In genomic region chr1:180815371-180816024, GRCm38 (mm10) we compare ENCODE assay signal across 11 mouse cellular contexts. TPM values are rescaled to one million over a fixed set of nuclear protein-coding genes. Genes with fewer than 3 reads are reported as not detected.
DNase-seq lines count a peak whose midpoint lies in the region; ATAC-seq and TF ChIP-seq lines count a peak whose summit lies in the region.
"Had no signal": no experiment of that assay in that cellular context is flagged by ENCODE, and none has a peak within 500 bp of the region (broad histone marks: within the 10 kb centered on the region; RNA-seq: fewer than 3 reads in every experiment).

No protein-coding gene starts in this region.

- DNase-seq in forebrain, embryonic 10.5 days (ENCODE audit: extremely low spot score, low spot score): no peak
- DNase-seq in forebrain, embryonic 11.5 days (ENCODE audit: low spot score): no peak
- no peak for DNase-seq in testis, postnatal 14 days (ENCODE audit: low spot score)
- DNase-seq in hindbrain, postnatal 0 days (ENCODE audit: low spot score): no peak
- no peak for DNase-seq in adrenal gland, adult 2 months
- no peak for DNase-seq in urinary bladder, postnatal 25 days (ENCODE audit: low spot score)
- no peak for DNase-seq in gastrocnemius, postnatal 14 days
- DNase-seq: kidney, adult 2 months; lung, postnatal 14 days had no signal

- no peak overlapping the region for H3K9ac ChIP-seq in forebrain, embryonic 11.5 days (ENCODE audit: low read length)
- H3K9ac ChIP-seq in hindbrain, postnatal 0 days (replicated peaks; ENCODE audit: low read length): no peak overlapping the region; the same call in 1 of the 2 replicates
- H3K9ac ChIP-seq: stomach, embryonic 15.5 days had no signal

- no peak for TF ChIP-seq CTCF in testis, adult 2 months (IDR thresholded peaks at IDR 0.05; ENCODE audit: control insufficient read depth, insufficient read depth, insufficient replicate concordance, low read depth, low read length)
- no peak for TF ChIP-seq CTCF in hindbrain, postnatal 0 days (IDR thresholded peaks at IDR 0.05; ENCODE audit: low read depth)

- no peak overlapping the region for H3K4me2 ChIP-seq in forebrain, embryonic 11.5 days (ENCODE audit: low read depth, low read length, severe bottlenecking)
- peak overlapping the region; percentile 66 for H3K4me2 ChIP-seq in hindbrain, postnatal 0 days (ENCODE audit: low read depth, low read length)

- TF ChIP-seq POLR2A in testis, adult 2 months (IDR thresholded peaks at IDR 0.05; ENCODE audit: control insufficient read depth, low read depth, low read length): no peak

- peak overlapping the region; percentile 26; the same call in 1 of the 2 replicates for H3K4me3 ChIP-seq in forebrain, embryonic 10.5 days
- no peak overlapping the region for H3K4me3 ChIP-seq in forebrain, embryonic 11.5 days (ENCODE audit: low read depth, low read length)
- H3K4me3 ChIP-seq in testis, adult 2 months (ENCODE audit: control insufficient read depth, low read depth, low read length): peak overlapping the region; percentile 61
- no peak overlapping the region for H3K4me3 ChIP-seq in hindbrain, postnatal 0 days (ENCODE audit: low read length)

- H3K27me3 ChIP-seq in forebrain, embryonic 10.5 days (ENCODE audit: poor library complexity, severe bottlenecking): no peaks in the 10 kb centered on the region
- no peaks in the 10 kb centered on the region for H3K27me3 ChIP-seq in forebrain, embryonic 11.5 days (ENCODE audit: control insufficient read depth, insufficient read depth, low read length)
- no peaks in the 10 kb centered on the region for H3K27me3 ChIP-seq in testis, adult 2 months (ENCODE audit: control insufficient read depth, insufficient read depth, low read length)
- no peaks in the 10 kb centered on the region for H3K27me3 ChIP-seq in hindbrain, postnatal 0 days (ENCODE audit: insufficient read depth, low read length)
- H3K27me3 ChIP-seq: stomach, embryonic 15.5 days had no signal

- H3K27ac ChIP-seq in forebrain, embryonic 10.5 days: peak overlapping the region; percentile 52
- no peak overlapping the region for H3K27ac ChIP-seq in forebrain, embryonic 11.5 days (ENCODE audit: low read depth, low read length)
- no peak overlapping the region for H3K27ac ChIP-seq in testis, adult 2 months (ENCODE audit: control insufficient read depth, insufficient read depth, low read depth, low read length)
- peak overlapping the region; percentile 21; the same call in 1 of the 2 replicates for H3K27ac ChIP-seq in hindbrain, postnatal 0 days
- H3K27ac ChIP-seq: stomach, embryonic 15.5 days had no signal

- peaks cover 35% of the 10 kb centered on the region for H3K4me1 ChIP-seq in forebrain, embryonic 10.5 days
- H3K4me1 ChIP-seq in forebrain, embryonic 11.5 days (replicated peaks; ENCODE audit: control insufficient read depth, insufficient read depth, low read length): peaks cover 3% of the 10 kb centered on the region; the same call in 1 of the 2 replicates
- peaks cover 3% of the 10 kb centered on the region; the same call in 1 of the 2 replicates for H3K4me1 ChIP-seq in testis, adult 2 months (ENCODE audit: control insufficient read depth, insufficient read depth, low read length)
- H3K4me1 ChIP-seq in hindbrain, postnatal 0 days (ENCODE audit: insufficient read depth, low read length): peaks cover 9% of the 10 kb centered on the region

- H3K9me3 ChIP-seq in forebrain, embryonic 10.5 days: no peaks in the 10 kb centered on the region
- no peaks in the 10 kb centered on the region for H3K9me3 ChIP-seq in forebrain, embryonic 11.5 days (ENCODE audit: control insufficient read depth, low read length)
- H3K9me3 ChIP-seq in hindbrain, postnatal 0 days (ENCODE audit: low read length): no peaks in the 10 kb centered on the region
- H3K9me3 ChIP-seq: stomach, embryonic 15.5 days had no signal

- no peak for ATAC-seq in forebrain, embryonic 11.5 days (replicated peaks; ENCODE audit: low FRiP score)
- no peak for ATAC-seq in hindbrain, postnatal 0 days

- 42% methylated on average over 12 of the region's 12 CpGs for WGBS in forebrain, embryonic 10.5 days
- 39% methylated on average over 12 of the region's 12 CpGs for WGBS in forebrain, embryonic 11.5 days
- WGBS in hindbrain, postnatal 0 days: 31% methylated on average over 12 of the region's 12 CpGs

- peaks cover 10% of the 10 kb centered on the region for H3K36me3 ChIP-seq in forebrain, embryonic 10.5 days (replicated peaks)
- H3K36me3 ChIP-seq in forebrain, embryonic 11.5 days (ENCODE audit: control insufficient read depth, insufficient read depth, low read length): no peaks in the 10 kb centered on the region; the same call in 1 of the 2 replicates
- peaks cover 1% of the 10 kb centered on the region; the same call in 1 of the 2 replicates for H3K36me3 ChIP-seq in testis, adult 2 months (ENCODE audit: control insufficient read depth, insufficient read depth, low read length)
- no peaks in the 10 kb centered on the region; the same call in 1 of the 2 replicates for H3K36me3 ChIP-seq in hindbrain, postnatal 0 days (ENCODE audit: insufficient read depth, low read length)

- intact Hi-C loops in gastrocnemius, postnatal 14 days (cut with DNase I; ENCODE audit: low total_unique reads): loop anchor here (5.0 kb wide), 1 partner anchor 42 kb away; no protein-coding TSS in a partner anchor

RNA-seq across cellular contexts. Expression of gene H3f3a, which starts 1.8 kb away (rescaled TPM):
- polyA plus RNA-seq in forebrain, embryonic 10.5 days (2016; fragmentation: Nextera tagmentation; extraction: Ambion mirVana): 2,460 and 2,659 TPM in 2 replicates
- polyA plus RNA-seq in forebrain, embryonic 11.5 days (2014; fragmentation: Nextera tagmentation; extraction: Ambion mirVana): 3,157 and 3,206 TPM in 2 replicates
- polyA plus RNA-seq in testis, adult 2 months (2012; rRNA removed): 538 and 540 TPM in 2 replicates
- 1,143 and 1,334 TPM in 2 replicates for total RNA-seq in hindbrain, postnatal 0 days (2014; rRNA removed)
- 1,977 and 1,992 TPM in 2 replicates for polyA plus RNA-seq in hindbrain, postnatal 0 days (2015; fragmentation: Nextera tagmentation; extraction: Ambion mirVana)
- total RNA-seq in adrenal gland, adult 2 months (2021): 100 to 1,000 TPM; 639 to 657 TPM
- polyA plus RNA-seq in adrenal gland, adult 2 months (2012; rRNA removed): 103 and 113 TPM in 2 replicates
- total RNA-seq in gastrocnemius, postnatal 14 days (2021): 100 to 1,000 TPM; 448 to 473 TPM

RNA-seq across cellular contexts. Expression of gene Sde2, which starts 35.4 kb away (rescaled TPM):
- 43.3 and 45.9 TPM in 2 replicates for polyA plus RNA-seq in forebrain, embryonic 10.5 days (2016; fragmentation: Nextera tagmentation; extraction: Ambion mirVana)
- 33.8 and 35.4 TPM in 2 replicates for polyA plus RNA-seq in forebrain, embryonic 11.5 days (2014; fragmentation: Nextera tagmentation; extraction: Ambion mirVana)
- polyA plus RNA-seq in testis, adult 2 months (2012; rRNA removed): 9.1 and 11.1 TPM in 2 replicates
- 11.1 and 13.1 TPM in 2 replicates for total RNA-seq in hindbrain, postnatal 0 days (2014; rRNA removed)
- 21.4 and 21.7 TPM in 2 replicates for polyA plus RNA-seq in hindbrain, postnatal 0 days (2015; fragmentation: Nextera tagmentation; extraction: Ambion mirVana)
- total RNA-seq in adrenal gland, adult 2 months (2021): 10 to 100 TPM; 19.6 to 21.3 TPM
- 3.2 and 4.7 TPM in 2 replicates for polyA plus RNA-seq in adrenal gland, adult 2 months (2012; rRNA removed)
- total RNA-seq in gastrocnemius, postnatal 14 days (2021): 1 to 10 TPM; 8.4 to 8.5 TPM

Comparison
In these comparisons a context has a peak if more than half of its experiments do, and no peak if none do; other contexts are left out.
1. H3K27ac ChIP-seq: peak in forebrain, embryonic 10.5 days (single experiment) and hindbrain, postnatal 0 days (single experiment); none in forebrain, embryonic 11.5 days (single experiment) and testis, adult 2 months (single experiment).
2. H3K4me3 ChIP-seq: peak in forebrain, embryonic 10.5 days (single experiment) and testis, adult 2 months (single experiment); none in forebrain, embryonic 11.5 days (single experiment) and hindbrain, postnatal 0 days (single experiment).